Mouse (Mus musculus) hindbrain, embryonic 15.5 days (tissue): ENCODE measurements around the gene Olfr294. TPM values are rescaled to one million over a fixed set of nuclear protein-coding genes. Genes with fewer than 3 reads are reported as not detected.

Experiments used
- ATAC-seq: fragments of 200-750 bp; cut with Nextera tagmentation; 2 replicates; pipeline ENCODE4 v1.8.0; 2017; ENCODE audit warnings: low read depth, moderate number of reproducible peaks, moderate TSS enrichment; ENCODE audit not compliant: low FRiP score
- H3K27ac ChIP-seq: fragments of 300-500 bp; sonication (generic); replicated peaks from 2 replicates; pipeline ENCODE4 v1.5.1; 2015; ENCODE audit warnings: mild to moderate bottlenecking, inconsistent platforms
- H3K27me3 ChIP-seq: fragments of 300-500 bp; sonication (generic); 2 replicates; pipeline ENCODE4 v1.6.1; 2015; ENCODE audit warnings: control low read depth, inconsistent platforms
- H3K36me3 ChIP-seq: fragments of 300-500 bp; sonication (generic); 2 replicates; pipeline ENCODE4 v1.6.1; 2015; ENCODE audit warnings: control low read depth, inconsistent platforms
- H3K4me1 ChIP-seq: fragments of 300-500 bp; sonication (generic); replicated peaks from 2 replicates; pipeline ENCODE4 v1.6.1; 2015; ENCODE audit warnings: control low read depth, inconsistent platforms
- H3K4me2 ChIP-seq: fragments of 300-500 bp; sonication (generic); 2 replicates; pipeline ENCODE4 v1.6.1; 2015; ENCODE audit warnings: moderate library complexity, mild to moderate bottlenecking, inconsistent platforms
- H3K4me3 ChIP-seq: fragments of 300-500 bp; sonication (generic); 2 replicates; pipeline ENCODE4 v1.5.1; 2015; ENCODE audit warnings: mild to moderate bottlenecking, inconsistent platforms
- H3K9ac ChIP-seq: fragments of 300-500 bp; sonication (generic); 2 replicates; pipeline ENCODE4 v1.6.1; 2015; ENCODE audit warnings: inconsistent platforms
- H3K9me3 ChIP-seq: fragments of 300-500 bp; sonication (generic); 2 replicates; pipeline ENCODE4 v1.6.1; 2016; ENCODE audit warnings: control low read depth, inconsistent platforms
- WGBS: fragments of 180-500 bp; shearing (Covaris S2); methylation state at CpG from one replicate; pipeline ENCODE4 v1.1.7; 2015; 5-methylcytosine and 5-hydroxymethylcytosine counted together
- polyA plus RNA-seq: library from polyadenylated mRNA; unstranded; fragments of >200 nt; fragmentation: Nextera tagmentation; extraction: Ambion mirVana; gene quantifications from 2 replicates; pipeline ENCODE4 v1.2.1, GENCODE M21; 2015

Olfr294 gene
- polyA plus RNA-seq: not detected in 2 replicates

DNA sequence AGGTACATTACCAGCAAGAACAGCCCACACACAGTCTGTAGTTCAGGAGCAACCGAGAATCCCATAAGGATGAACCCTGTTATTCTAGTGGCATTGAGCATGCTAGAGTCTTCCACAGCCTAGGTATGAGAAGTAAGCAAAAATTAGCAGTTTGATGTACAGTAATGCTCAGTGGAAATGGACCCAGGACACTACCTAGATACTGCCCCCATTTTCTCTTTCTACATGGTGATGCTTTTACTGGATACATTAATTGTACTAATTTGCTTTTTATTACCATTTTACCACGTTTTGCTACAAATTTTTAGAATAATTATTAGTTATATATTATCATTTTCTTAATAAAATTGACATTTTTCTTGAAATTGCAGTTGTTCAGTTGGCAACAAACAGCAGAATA, at the start of gene Olfr294:
Gene Olfr294, minus strand, starts transcription at position 101 of the 400 bp plus-strand sequence.
- no peak for ATAC-seq
- Histone ChIP-seq H3K27ac (no peak within 1 kb of the TSS), H3K36me3 (no peaks in the 10 kb centered on the region), H3K9me3 (no peaks in the 10 kb centered on the region), H3K4me3 (no peak within 1 kb of the TSS), H3K9ac (no peak within 1 kb of the TSS), H3K4me1 (no peaks in the 10 kb centered on the region), H3K4me2 (no peak within 1 kb of the TSS), H3K27me3 (no peaks in the 10 kb centered on the region)
- 67% methylated on average over 2 of the region's 2 CpGs for WGBS

DNA sequence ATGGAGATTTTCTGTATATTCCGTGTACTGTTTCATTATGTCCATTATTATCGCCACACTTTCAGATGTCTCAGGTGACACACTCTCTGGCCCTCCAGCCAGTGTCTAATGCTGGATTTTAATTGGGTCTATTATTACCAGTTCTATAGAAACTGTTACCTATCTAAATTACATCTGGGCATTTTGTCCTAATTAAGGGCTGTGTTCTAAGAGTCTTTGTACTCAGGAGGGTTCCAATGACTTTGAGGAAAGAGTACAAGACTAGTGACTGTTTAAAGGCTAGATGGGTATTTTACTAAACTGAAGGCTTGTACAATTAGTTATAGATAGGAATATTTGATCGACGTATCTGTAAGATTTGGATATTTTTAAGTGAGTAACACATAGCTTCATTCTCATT, 32.3 kb upstream of the Olfr294 start, which contains the start of gene Olfr293:
Gene Olfr293, plus strand, starts transcription at position 301 of the 400 bp plus-strand sequence.
- H3K4me1 ChIP-seq: no peaks in the 10 kb centered on the region
- H3K9me3 ChIP-seq: no peaks in the 10 kb centered on the region
- no peak within 1 kb of the TSS for H3K4me3 ChIP-seq
- 90% methylated on average over 4 of the region's 4 CpGs for WGBS
- no peak within 1 kb of the TSS for H3K4me2 ChIP-seq
- no peaks in the 10 kb centered on the region for H3K36me3 ChIP-seq
- no peak within 1 kb of the TSS for H3K27ac ChIP-seq
- H3K27me3 ChIP-seq: no peaks in the 10 kb centered on the region
- no peak for ATAC-seq
- no peak within 1 kb of the TSS for H3K9ac ChIP-seq

DNA sequence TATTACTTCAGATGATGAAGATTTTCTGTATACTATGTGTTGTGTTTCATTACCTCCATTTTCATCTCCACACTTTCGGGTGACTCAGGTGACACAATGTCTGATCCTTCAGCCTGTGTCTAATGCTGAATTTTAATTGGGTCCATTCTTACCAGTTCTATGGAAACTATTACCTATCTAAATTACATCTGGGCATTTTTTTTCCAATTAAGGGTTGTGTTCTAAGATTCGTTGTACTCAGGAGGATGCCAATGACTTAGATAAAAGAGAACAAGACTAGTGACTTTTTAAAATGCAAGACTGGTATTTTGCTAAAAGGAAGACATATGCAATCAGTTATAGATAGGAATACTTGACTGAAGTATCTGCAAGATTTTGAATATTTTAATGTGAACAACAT, 32.9 kb downstream of the Olfr294 start, which contains the start of gene Olfr295:
Gene Olfr295, plus strand, starts transcription at position 301 of the 400 bp plus-strand sequence.
- Histone ChIP-seq H3K9me3 (no peaks in the 10 kb centered on the region), H3K9ac (no peak within 1 kb of the TSS), H3K4me3 (no peak within 1 kb of the TSS), H3K27me3 (no peaks in the 10 kb centered on the region), H3K4me2 (no peak within 1 kb of the TSS), H3K27ac (no peak within 1 kb of the TSS), H3K4me1 (no peaks in the 10 kb centered on the region), H3K36me3 (no peaks in the 10 kb centered on the region)
- no peak for ATAC-seq
- WGBS: 86% methylated on average over 2 of the region's 2 CpGs

Other genes with a start within 250 kb of the Olfr294 start
- not detected in 2 replicates for gene Olfr305, start 249.7 kb downstream of the Olfr294 start, polyA plus RNA-seq
- gene Olfr304, start 230.0 kb downstream of the Olfr294 start, polyA plus RNA-seq: not detected in 2 replicates
- gene Olfr303, start 218.9 kb downstream of the Olfr294 start, polyA plus RNA-seq: not detected in 2 replicates
- gene Olfr301, start 212.8 kb downstream of the Olfr294 start, polyA plus RNA-seq: not detected in 2 replicates
- gene Olfr299, start 156.7 kb downstream of the Olfr294 start, polyA plus RNA-seq: not detected in 2 replicates
- gene Olfr298, start 124.2 kb downstream of the Olfr294 start, polyA plus RNA-seq: not detected in 2 replicates
- gene Olfr297, start 96.7 kb downstream of the Olfr294 start, polyA plus RNA-seq: not detected in 2 replicates
- gene Olfr295, start 32.8 kb downstream of the Olfr294 start, polyA plus RNA-seq: not detected in 2 replicates
- gene Olfr293, start 32.4 kb upstream of the Olfr294 start, polyA plus RNA-seq: not detected in 2 replicates
- not detected in 2 replicates for gene Olfr292, start 71.7 kb upstream of the Olfr294 start, polyA plus RNA-seq
- gene Folh1, start 159.3 kb upstream of the Olfr294 start, polyA plus RNA-seq: 0.86 and 0.97 TPM in 2 replicates
- not detected in 2 replicates for gene Vmn2r77, start 178.4 kb upstream of the Olfr294 start, polyA plus RNA-seq